Mouse (Mus musculus) heart, adult 2 months (tissue): ENCODE results near the gene P3h2.

Experiments used
- CTCF ChIP-seq: fragments of 200-600 bp; IDR thresholded peaks from 2 replicates; pipeline ENCODE4 v1.8.1; 2022; ENCODE audit warnings: antibody characterized with exemption, mild to moderate bottlenecking, moderate library complexity
- POLR2A ChIP-seq: fragments of 200-500 bp; IDR thresholded peaks from 2 replicates; pipeline ENCODE4 v1.6.1; 2011; ENCODE audit warnings: mild to moderate bottlenecking, low read depth, low read length, control low read depth; ENCODE audit not compliant: insufficient read depth

DNA sequence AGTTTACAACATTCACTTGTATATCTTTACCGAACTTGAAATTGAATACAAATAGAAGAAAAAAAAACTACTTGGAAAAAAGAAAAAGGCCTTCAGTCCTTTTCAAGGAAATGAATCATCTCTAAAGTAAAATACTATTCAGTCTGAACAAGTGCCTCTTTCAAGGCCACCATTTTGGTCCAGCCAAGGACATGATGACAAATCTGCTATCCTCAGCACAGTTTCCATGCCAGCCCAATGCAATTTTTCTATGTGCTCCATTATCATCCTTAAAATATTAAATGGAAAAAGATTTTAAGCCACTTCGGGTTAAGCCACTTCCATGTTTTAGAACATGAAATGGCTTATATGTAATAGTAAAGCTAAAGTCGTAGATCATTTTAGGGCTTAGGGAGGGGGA is 35.2 kb downstream of the P3h2 start:
- TF ChIP-seq CTCF (no peak), POLR2A (no peak)
